Mouse (Mus musculus) MEL (cell line): ENCODE measurements around the gene Prkar2a.

Source experiments
- CTCF ChIP-seq, 3 experiments: IDR thresholded peaks in 2 of 3; conservative IDR thresholded peaks in 1 of 3; 2 replicates each; pipeline ENCODE4 v1.5.1; 2011 to 2012; ENCODE audit warnings: low read length in 3 of 3, low read depth in 2 of 3, mild to moderate bottlenecking in 2 of 3, improper control_type of control experiment in 1 of 3, inconsistent platforms in 1 of 3, mixed read lengths in 1 of 3, moderate library complexity in 1 of 3; ENCODE audit not compliant: control insufficient read depth in 1 of 3, insufficient read depth in 1 of 3, poor library complexity in 1 of 3, severe bottlenecking in 1 of 3
- GATA1 ChIP-seq: IDR thresholded peaks from 2 replicates; pipeline ENCODE4 v1.6.1; 2011; ENCODE audit warnings: low read depth, low read length, improper control_type of control experiment
- MAZ ChIP-seq: IDR thresholded peaks from 2 replicates; pipeline ENCODE4 v1.6.1; 2012; ENCODE audit warnings: low read depth, mild to moderate bottlenecking, inconsistent platforms, low read length, improper control_type of control experiment
- SMC3 ChIP-seq: IDR thresholded peaks from 2 replicates; pipeline ENCODE4 v1.6.1; 2011; ENCODE audit warnings: low read depth, low read length, improper control_type of control experiment
- TAL1 ChIP-seq: IDR thresholded peaks from 2 replicates; pipeline ENCODE4 v1.6.1; 2012; ENCODE audit warnings: mild to moderate bottlenecking, inconsistent platforms, low read length, moderate library complexity, mixed read lengths
- ZMIZ1 ChIP-seq: IDR thresholded peaks from 2 replicates; pipeline ENCODE4 v1.6.1; 2012; ENCODE audit warnings: low read depth, mild to moderate bottlenecking, inconsistent platforms, low read length, improper control_type of control experiment, moderate library complexity

- TF ChIP-seq SMC3 (no peak), CTCF (IDR thresholded peaks at IDR 0.05 in 2 of 3, conservative IDR thresholded peaks at IDR 0.05 in 1 of 3; ENCODE audit: control insufficient read depth in 1 of 3, insufficient read depth in 1 of 3, low read depth in 2 of 3, low read length in 3 of 3, poor library complexity in 1 of 3, severe bottlenecking in 1 of 3) (no peak), GATA1 (no peak), TAL1 (no peak), ZMIZ1 (no peak), MAZ (no peak)
Measured at GRCm38 (mm10) chr9:108739239-108739638, 50.1 kb downstream of the Prkar2a start.
